Mouse (Mus musculus): ENCODE data around the gene 9930104L06Rik. TPM values are rescaled to one million over a fixed set of nuclear protein-coding genes. Genes with fewer than 3 reads are reported as not detected.

The 9930104L06Rik gene
- total and polyA plus RNA-seq, 3 experiments = 15.5 to 17.3 TPM; not detected in 1

DNA sequence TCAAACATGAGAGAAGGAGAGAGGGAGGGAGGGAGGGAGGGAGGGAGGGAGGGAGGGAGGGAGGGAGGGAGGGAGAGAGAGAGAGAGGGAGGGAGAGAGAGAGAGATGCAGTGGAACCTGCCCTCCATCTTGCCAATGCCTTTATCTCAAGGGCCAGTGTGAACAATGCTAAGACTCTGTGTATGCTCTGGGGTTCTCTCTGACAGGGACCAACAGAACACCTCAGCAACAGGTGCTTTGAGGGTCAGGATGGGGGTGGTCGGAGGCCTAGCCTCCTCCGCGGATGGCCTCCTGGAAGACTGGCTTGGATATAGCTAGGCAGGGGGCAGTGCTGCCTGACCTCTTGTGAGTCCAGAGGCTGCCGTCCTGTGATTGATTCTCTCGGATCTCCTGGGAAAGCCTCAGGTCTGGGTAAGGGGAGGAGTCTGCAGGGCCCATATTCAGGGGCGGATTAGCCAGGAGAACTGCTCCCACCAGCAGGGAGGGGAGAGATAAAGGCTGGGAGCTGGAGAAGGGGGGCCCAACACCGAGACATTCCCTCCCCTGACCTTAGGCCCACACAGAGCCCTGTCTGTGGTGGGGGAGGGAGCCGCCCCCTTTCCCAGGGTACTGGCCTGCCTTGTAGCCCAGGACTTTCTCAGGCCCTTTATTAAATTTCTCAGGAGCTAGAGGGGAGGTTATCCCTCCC, 28.2 kb downstream of the 9930104L06Rik start:
- TF ChIP-seq UBTF (IDR thresholded peaks at IDR 0.05; ENCODE audit: borderline replicate concordance, insufficient read depth, low read depth, low read length) (no peak), USF2 (IDR thresholded peaks at IDR 0.05; ENCODE audit: borderline replicate concordance in 1 of 2, insufficient read depth in 1 of 2, low read depth in 1 of 2, low read length in 2 of 2) (no peak), SIN3A (IDR thresholded peaks at IDR 0.05; ENCODE audit: low read length) (no peak), USF1 (IDR thresholded peaks at IDR 0.05; ENCODE audit: low read depth, low read length) (no peak), POLR2A (IDR thresholded peaks at IDR 0.05; ENCODE audit: control insufficient read depth in 1 of 2, insufficient read depth in 1 of 2, low read depth in 1 of 2, low read length in 2 of 2, poor library complexity in 1 of 2) (no peak), ZC3H11A (IDR thresholded peaks at IDR 0.05; ENCODE audit: low read depth, low read length) (no peak), POLR2AphosphoS5 (IDR thresholded peaks at IDR 0.05; ENCODE audit: borderline replicate concordance, low read depth, low read length) (no peak), JUND (IDR thresholded peaks at IDR 0.05; ENCODE audit: low read depth, low read length) (no peak), ZMIZ1 (IDR thresholded peaks at IDR 0.05; ENCODE audit: low read depth, low read length) (no peak), POLR2AphosphoS2 (IDR thresholded peaks at IDR 0.05; ENCODE audit: low read length) (no peak), ETS1 (IDR thresholded peaks at IDR 0.05; ENCODE audit: low read depth, low read length) (no peak)

GRCm38 (mm10) chr4:124968711-124969110, 31.9 kb downstream of the 9930104L06Rik start:
- Histone ChIP-seq H3K79me2 (ENCODE audit: control insufficient read depth, insufficient read depth, low read length, poor library complexity) (no peaks in the 10 kb centered on the region), H3K9ac (ENCODE audit: control insufficient read depth, low read depth, low read length, poor library complexity, severe bottlenecking) (no peak overlapping the region), H3K9me3 (replicated peaks; ENCODE audit: insufficient read depth, low read length) (no peaks in the 10 kb centered on the region), H3K4me3 (ENCODE audit: control insufficient read depth in 1 of 2, insufficient read depth in 1 of 2, low read depth in 2 of 2, low read length in 2 of 2) (no peak overlapping the region), H3K36me3 (ENCODE audit: control insufficient read depth in 1 of 2, insufficient read depth in 2 of 2, low read length in 2 of 2) (no peaks in the 10 kb centered on the region), H3K4me1 (ENCODE audit: control insufficient read depth in 1 of 2, insufficient read depth in 2 of 2, low read length in 2 of 2) (no peaks in the 10 kb centered on the region), H3K27me3 (ENCODE audit: control insufficient read depth in 1 of 2, insufficient read depth in 2 of 2, low read length in 2 of 2) (no peaks in the 10 kb centered on the region), H3K27ac (ENCODE audit: control insufficient read depth, low read depth, low read length) (no peak overlapping the region)
- no peak for DNase-seq (ENCODE audit: low read depth, low spot score)
- TF ChIP-seq TCF12 (IDR thresholded peaks at IDR 0.05; ENCODE audit: low read depth, low read length) (no peak), CHD2 (IDR thresholded peaks at IDR 0.05; ENCODE audit: low read length) (no peak), ZC3H11A (IDR thresholded peaks at IDR 0.05; ENCODE audit: low read depth, low read length) (no peak), CTCF (IDR thresholded peaks at IDR 0.05 in 2 of 3, conservative IDR thresholded peaks at IDR 0.05 in 1 of 3; ENCODE audit: control insufficient read depth in 1 of 3, insufficient read depth in 1 of 3, low read depth in 2 of 3, low read length in 3 of 3, poor library complexity in 1 of 3, severe bottlenecking in 1 of 3) (no peak), POLR2AphosphoS2 (IDR thresholded peaks at IDR 0.05; ENCODE audit: low read length) (no peak), TBP (IDR thresholded peaks at IDR 0.05; ENCODE audit: low read depth, low read length) (no peak), ZMIZ1 (IDR thresholded peaks at IDR 0.05; ENCODE audit: low read depth, low read length) (no peak), JUND (IDR thresholded peaks at IDR 0.05; ENCODE audit: low read depth, low read length) (no peak), ZNF384 (IDR thresholded peaks at IDR 0.05; ENCODE audit: low read depth, low read length) (no peak)

More for the DNA sequence above, 28.2 kb downstream of the 9930104L06Rik start:
- no peaks in the 10 kb centered on the region for H3K36me3 ChIP-seq (ENCODE audit: control insufficient read depth in 1 of 2, insufficient read depth in 2 of 2, low read length in 2 of 2)
- H3K9me3 ChIP-seq (replicated peaks; ENCODE audit: insufficient read depth, low read length) = no peaks in the 10 kb centered on the region
- H3K4me3 ChIP-seq (ENCODE audit: control insufficient read depth in 1 of 2, insufficient read depth in 1 of 2, low read depth in 2 of 2, low read length in 2 of 2) = no peak overlapping the region
- H3K79me2 ChIP-seq (ENCODE audit: control insufficient read depth, insufficient read depth, low read length, poor library complexity) = no peaks in the 10 kb centered on the region
- H3K27me3 ChIP-seq (ENCODE audit: control insufficient read depth in 1 of 2, insufficient read depth in 2 of 2, low read length in 2 of 2) = no peaks in the 10 kb centered on the region
- no peaks in the 10 kb centered on the region for H3K4me1 ChIP-seq (ENCODE audit: control insufficient read depth in 1 of 2, insufficient read depth in 2 of 2, low read length in 2 of 2)
- no peak overlapping the region for H3K27ac ChIP-seq (ENCODE audit: control insufficient read depth, low read depth, low read length)
- no peak for DNase-seq (ENCODE audit: low read depth, low spot score)
- H3K9ac ChIP-seq (ENCODE audit: control insufficient read depth, low read depth, low read length, poor library complexity, severe bottlenecking) = no peak overlapping the region
